Mouse (Mus musculus) cerebellum, postnatal 4 days (tissue): ENCODE measurements at regions not wholly inside any gene's neighbourhood (a gene's known extent, or its start where the extent isn't known, plus 50 kb on each side); places are given as distances from the start of the nearest gene placed in this dataset.
"Not testable (repeated sequence)": the region's sequence is repeated elsewhere in the genome, so short reads cannot be mapped to it uniquely, and the experiment has no call there.

ENCODE experiments used
- DNase-seq, 2 experiments: peaks; one replicate each; pipeline ENCODE4 v3.0.0; 2022; ENCODE audit warnings: low spot score in 2 of 2, mixed read lengths in 1 of 2

GRCm38 (mm10) chr13:44449216-44449830 is 280.0 kb upstream of the Jarid2 start:
- no peak for DNase-seq

DNA sequence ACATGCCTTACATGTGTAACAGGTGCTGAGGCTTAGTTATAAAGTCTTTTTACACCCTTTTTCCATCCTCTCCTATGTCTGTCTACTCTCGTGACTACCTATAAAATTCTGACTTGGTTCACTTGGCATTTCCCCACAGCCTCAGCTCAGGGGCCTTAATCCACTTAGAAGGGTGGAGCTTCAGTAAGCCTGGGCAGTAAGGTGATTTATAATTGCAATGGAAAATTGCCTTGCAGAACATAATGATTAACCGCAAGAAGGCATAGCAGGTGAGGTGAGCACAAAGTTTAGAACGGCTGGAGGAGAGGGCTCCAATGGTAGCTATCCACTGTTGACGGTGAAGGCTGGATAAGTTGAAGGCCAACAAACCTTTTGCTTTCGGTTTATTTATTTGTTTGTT is 278.1 kb upstream of the Jarid2 start:
- DNase-seq = no peak

DNA sequence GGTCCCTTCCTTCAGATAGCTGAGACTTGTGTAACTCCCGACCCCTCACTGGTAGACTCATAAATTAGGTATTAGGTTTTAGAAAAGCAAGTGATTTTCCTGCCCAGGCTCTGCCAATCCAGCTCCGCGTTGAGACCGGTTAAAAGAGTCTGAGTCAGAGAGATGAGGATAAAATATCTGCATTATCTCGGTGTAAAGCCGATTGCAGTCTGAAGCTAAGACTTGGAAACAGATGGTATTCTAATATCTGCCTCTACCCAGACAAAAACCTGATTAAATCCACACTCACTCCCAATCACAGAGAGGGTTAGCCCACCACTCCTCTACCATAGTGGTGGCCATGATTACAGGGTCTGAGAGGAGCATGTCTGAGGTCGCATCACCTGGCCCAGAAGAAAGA is 276.1 kb upstream of the Jarid2 start:
- no peak for DNase-seq

- no peak for DNase-seq
Measured at GRCm38 (mm10) chr13:44454136-44454535, 275.1 kb upstream of the Jarid2 start.

DNA sequence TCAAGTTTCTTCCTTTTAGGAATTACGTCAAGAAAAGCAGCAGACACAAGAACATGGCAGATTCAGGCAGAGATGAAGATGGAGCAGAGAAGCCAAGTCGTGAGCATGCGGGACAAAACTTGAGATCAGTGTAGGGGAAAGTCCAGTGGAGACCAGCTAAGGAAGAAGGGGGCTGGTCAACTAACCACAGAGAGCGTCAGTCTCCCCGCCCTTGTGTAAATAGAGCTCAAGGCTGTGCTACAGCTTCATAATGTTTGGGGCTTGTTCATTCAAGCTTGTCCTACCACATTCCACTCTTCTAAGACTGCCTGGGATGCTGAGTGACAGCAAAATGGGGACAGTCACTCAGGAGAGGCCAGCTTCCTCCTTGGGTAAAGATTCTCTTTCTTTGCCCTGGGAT is 274.1 kb upstream of the Jarid2 start:
- no peak for DNase-seq

DNA sequence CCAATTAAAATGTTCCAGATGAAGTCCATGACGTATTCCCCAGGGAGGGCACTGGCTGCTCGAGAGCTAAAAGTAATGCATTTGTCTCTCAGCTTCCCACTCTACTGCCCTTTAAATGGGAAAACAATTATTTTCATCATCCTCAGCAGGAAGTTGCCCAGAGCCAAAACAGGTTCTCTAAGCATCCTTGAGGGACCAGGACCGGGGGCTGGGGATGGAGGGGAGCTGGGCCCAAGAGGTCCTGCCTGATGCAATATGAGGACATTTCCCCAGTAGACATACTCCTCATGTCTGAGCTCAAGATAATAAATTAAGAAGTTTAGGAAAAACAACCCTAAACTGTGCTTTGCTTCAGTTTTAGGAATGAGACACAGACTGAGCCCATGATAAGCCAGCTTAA is 270.5 kb upstream of the Jarid2 start:
- no peak for DNase-seq

- DNase-seq = no peak
Measured at GRCm38 (mm10) chr13:44459148-44459547, 270.1 kb upstream of the Jarid2 start.

DNA sequence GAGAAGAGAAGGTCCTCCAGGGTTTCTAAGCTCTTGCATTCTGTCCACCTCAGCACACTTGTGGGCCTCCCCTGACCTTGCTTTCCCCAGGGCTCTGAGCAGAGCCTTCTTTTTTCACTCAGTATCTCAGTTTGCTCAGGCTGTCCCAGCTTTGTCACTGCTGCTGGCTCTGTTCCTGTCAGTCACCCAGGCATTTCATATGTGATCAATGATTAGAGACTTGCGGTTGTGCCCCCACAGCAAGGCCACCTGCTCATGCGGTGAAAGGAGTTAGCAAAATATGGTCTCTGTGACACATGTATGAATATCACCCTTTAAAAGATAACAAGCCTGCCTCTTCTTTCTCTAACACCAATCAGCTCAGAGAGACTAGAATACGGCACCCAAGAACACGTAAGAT is 265.6 kb upstream of the Jarid2 start:
- DNase-seq = no peak

- peak in 1 of 2 experiments; percentile 44 for DNase-seq
Measured at GRCm38 (mm10) chr13:44465567-44465966, 263.7 kb upstream of the Jarid2 start.

GRCm38 (mm10) chr13:44468963-44469674 is 260.2 kb upstream of the Jarid2 start:
- DNase-seq = no peak

DNA sequence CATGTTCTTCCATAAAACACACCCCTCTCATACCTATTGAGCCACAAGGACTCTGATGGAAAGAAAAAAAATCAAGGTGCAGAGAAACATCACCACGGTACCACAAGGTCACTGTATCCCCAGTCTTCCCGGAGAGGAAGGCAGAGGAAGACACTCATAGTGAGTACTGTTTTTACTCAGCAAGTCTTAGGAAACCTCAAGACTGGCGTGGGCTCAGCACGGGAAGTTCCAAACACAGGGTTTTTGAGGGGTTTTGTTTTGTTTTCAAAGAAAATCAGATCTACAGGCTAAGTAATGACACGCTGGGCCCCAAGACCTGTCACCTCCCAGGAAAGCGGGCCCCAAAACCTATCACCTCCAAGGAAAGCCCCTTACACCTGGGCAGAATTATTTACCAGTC is 259.6 kb upstream of the Jarid2 start:
- DNase-seq = no peak

DNA sequence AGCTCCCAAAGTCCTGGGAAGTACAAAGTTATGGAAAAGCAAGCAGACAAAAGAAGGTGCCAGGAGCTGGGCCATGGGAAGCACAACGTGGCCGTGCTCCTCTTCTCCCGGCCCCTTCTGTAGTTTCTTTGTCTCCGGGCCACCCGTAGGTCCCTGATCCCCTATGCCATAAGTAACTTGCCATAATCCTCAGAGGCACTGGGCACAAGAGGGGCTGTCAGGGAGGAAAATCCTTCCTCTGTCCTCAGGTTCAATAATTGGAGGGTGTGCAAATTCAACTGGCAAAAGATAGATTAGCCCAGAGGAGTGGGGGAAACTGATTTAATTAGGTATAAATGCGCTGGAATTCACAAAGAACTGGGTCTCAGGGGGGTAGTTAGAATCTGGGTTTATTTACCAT is 256.1 kb upstream of the Jarid2 start:
- no peak for DNase-seq

- DNase-seq = no peak
Measured at GRCm38 (mm10) chr13:44476901-44477300, 252.4 kb upstream of the Jarid2 start.

DNA sequence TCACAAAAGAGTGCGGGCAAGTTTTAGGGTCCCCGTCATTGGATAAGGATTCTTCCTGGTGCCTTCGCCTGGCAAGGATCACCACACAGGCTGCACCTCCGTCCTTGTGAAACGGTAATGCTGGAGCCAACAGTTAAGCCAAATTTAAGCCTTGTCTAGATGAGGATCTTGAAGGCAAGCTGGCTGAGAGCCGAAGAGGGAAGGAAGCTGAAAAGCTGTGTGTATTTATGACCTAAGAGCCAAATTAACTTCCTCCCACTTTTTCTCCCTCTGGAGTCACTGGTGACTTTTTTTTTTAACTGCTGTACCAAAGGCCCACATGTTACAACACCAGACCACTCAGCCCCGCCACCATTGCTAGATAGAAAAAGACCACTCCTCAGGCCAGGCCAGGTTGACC is 249.1 kb upstream of the Jarid2 start:
- DNase-seq = no peak

- DNase-seq = no peak
Measured at GRCm38 (mm10) chr13:44482661-44483060, 246.6 kb upstream of the Jarid2 start.

GRCm38 (mm10) chr13:44484582-44485329 is 244.5 kb upstream of the Jarid2 start:
- peak in 1 of 2 experiments; percentile 40 for DNase-seq

- no peak for DNase-seq
Measured at GRCm38 (mm10) chr13:44490935-44491465, 238.3 kb upstream of the Jarid2 start.

GRCm38 (mm10) chr13:44493884-44494283 is 235.4 kb upstream of the Jarid2 start:
- DNase-seq = no peak

DNA sequence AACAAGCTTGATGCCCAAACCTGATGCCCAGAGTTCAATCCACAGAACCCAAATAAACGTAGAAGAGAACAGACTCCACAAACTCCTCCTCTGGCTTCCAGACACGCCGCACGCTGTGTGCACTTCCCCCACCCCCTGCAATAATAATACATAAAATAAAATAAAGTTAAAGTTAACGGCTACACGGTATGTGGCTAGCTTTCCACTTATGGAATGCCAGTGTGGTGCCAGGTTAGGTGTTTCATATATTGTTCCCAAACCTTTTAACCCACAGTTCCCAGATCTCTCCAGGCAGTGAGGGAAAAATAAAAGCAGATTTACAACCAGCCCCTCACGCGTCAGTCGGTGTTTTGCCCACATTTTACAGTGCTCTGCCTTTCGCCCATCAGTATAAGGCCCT is 233.8 kb upstream of the Jarid2 start:
- DNase-seq = no peak

DNA sequence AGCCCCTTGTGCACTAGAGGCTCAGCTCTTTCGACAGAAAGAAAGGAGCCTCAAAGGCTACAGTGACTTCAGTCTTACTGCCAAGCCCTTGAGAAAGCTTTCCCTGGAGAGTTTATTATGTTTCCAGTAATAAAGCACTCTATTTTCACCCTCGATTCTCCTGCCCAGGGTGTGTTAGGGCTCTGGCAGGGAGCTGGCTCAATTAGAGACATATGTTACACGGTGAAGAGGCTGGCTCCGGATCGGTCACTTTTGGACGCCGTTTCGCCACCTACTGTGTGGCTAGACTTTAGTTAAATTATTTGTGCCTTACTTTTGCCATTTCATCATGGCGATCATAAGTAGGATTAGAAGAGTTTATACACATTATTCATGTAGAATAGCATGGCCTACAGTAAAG is 232.7 kb upstream of the Jarid2 start:
- peak in 1 of 2 experiments; percentile 33 for DNase-seq

GRCm38 (mm10) chr13:44500896-44501295 is 228.4 kb upstream of the Jarid2 start:
- not testable (repeated sequence) for DNase-seq

- DNase-seq = peak in 1 of 2 experiments; percentile 51
Measured at GRCm38 (mm10) chr13:44501777-44502321, 227.4 kb upstream of the Jarid2 start.
